Comparison of ENCODE assay signal across 28 mouse cellular contexts in genomic region chr2:157501324-157501723, GRCm38 (mm10). TPM values are rescaled to one million over a fixed set of nuclear protein-coding genes. Genes with fewer than 3 reads are reported as not detected.
DNase-seq lines count a peak whose midpoint lies in the region; ATAC-seq and TF ChIP-seq lines count a peak whose summit lies in the region.
"Had no signal": no experiment of that assay in that cellular context is flagged by ENCODE, and none has a peak within 500 bp of the region (broad histone marks: within the 10 kb centered on the region; RNA-seq: fewer than 3 reads in every experiment).

No protein-coding gene starts in this region.

- no peak overlapping the region for H3K4me3 ChIP-seq in small intestine, adult 2 months (ENCODE audit: low read depth, low read length)
- H3K4me3 ChIP-seq: embryonic facial prominence, embryonic 13.5 days; hindbrain, embryonic 12.5 days; intestine, embryonic 15.5 days; limb, embryonic 10.5 days; limb, embryonic 15.5 days; myocyte; neural tube, embryonic 12.5 days; stomach, embryonic 15.5 days had no signal

- peak; percentile 45 for DNase-seq in adrenal gland, adult 2 months
- no peak for DNase-seq in adrenal gland, postnatal 10 days
- peak; percentile 20 for DNase-seq in 3T3-L1 (ENCODE audit: low read depth, low spot score)
- DNase-seq in right cerebral cortex, postnatal 36 days (ENCODE audit: low spot score in 2 of 2): no peak
- no peak for DNase-seq in urinary bladder, postnatal 4 days (ENCODE audit: low spot score in 2 of 2)
- DNase-seq: adrenal gland, adult 8-10 months; cerebellum, adult 11-12 months; cerebellum, adult 9-11 months; forebrain, postnatal 0 days; gastrocnemius, postnatal 25 days; heart, adult 18-20 months; heart, postnatal 36 days; kidney, adult 2 months; kidney, postnatal 4 days; layer of hippocampus, postnatal 36 days; lung, postnatal 10 days; thymus, postnatal 14 days had no signal

- peaks cover 5% of the 10 kb centered on the region; the same call in 1 of the 2 replicates for H3K4me1 ChIP-seq in small intestine, adult 2 months (ENCODE audit: control insufficient read depth, insufficient read depth, insufficient read length, low read length)
- H3K4me1 ChIP-seq: intestine, embryonic 15.5 days had no signal

- H3K27me3 ChIP-seq in small intestine, adult 2 months (ENCODE audit: control insufficient read depth, insufficient read depth, low read length): no peaks in the 10 kb centered on the region
- H3K27me3 ChIP-seq: embryonic facial prominence, embryonic 13.5 days; intestine, embryonic 15.5 days; limb, embryonic 15.5 days; neural tube, embryonic 12.5 days; stomach, embryonic 15.5 days had no signal

- no peaks in the 10 kb centered on the region for H3K36me3 ChIP-seq in small intestine, adult 2 months (ENCODE audit: control insufficient read depth, insufficient read depth, low read length)
- H3K36me3 ChIP-seq: embryonic facial prominence, embryonic 13.5 days; hindbrain, embryonic 12.5 days; intestine, embryonic 15.5 days; limb, embryonic 10.5 days; limb, embryonic 15.5 days; neural tube, embryonic 12.5 days; stomach, embryonic 15.5 days had no signal

- ATAC-seq in common myeloid progenitor, adult 5-6 weeks (replicated peaks; ENCODE audit: low read depth, poor library complexity, severe bottlenecking): 0 out of 2 replicates have a peak, but pooled peaks have one; percentile 23
- ATAC-seq: forebrain, postnatal 0 days; hindbrain, postnatal 0 days; intestine, embryonic 15.5 days had no signal

- TF ChIP-seq POLR2A in small intestine, adult 2 months (IDR thresholded peaks at IDR 0.05; ENCODE audit: low read depth, low read length): no peak

- H3K27ac ChIP-seq in small intestine, adult 2 months (ENCODE audit: insufficient read depth, low read depth, low read length): peak overlapping the region; percentile 93
- H3K27ac ChIP-seq: embryonic facial prominence, embryonic 13.5 days; hindbrain, embryonic 12.5 days; hindbrain, postnatal 0 days; intestine, embryonic 15.5 days; limb, embryonic 15.5 days; neural tube, embryonic 12.5 days; stomach, embryonic 15.5 days had no signal

- 21% methylated on average over 4 of the region's 4 CpGs for WGBS in small intestine, adult 2 months

- no peak for TF ChIP-seq CTCF in small intestine, adult 2 months (IDR thresholded peaks at IDR 0.05; ENCODE audit: extremely low read depth, insufficient read length, insufficient replicate concordance, low read depth, low read length)

RNA-seq across cellular contexts. Expression of gene Nnat, which starts 58.6 kb away (rescaled TPM):
- total RNA-seq in adrenal gland, adult 2 months (2021): 10 to 100 TPM; 32.4 to 94.3 TPM
- 111 and 203 TPM in 2 replicates for polyA plus RNA-seq in adrenal gland, adult 2 months (2012; rRNA removed)
- total RNA-seq in adrenal gland, postnatal 10 days (2021): 100 to 1,000 TPM; 184 to 187 TPM
- 0.41 TPM in 1 of 2 replicates, not detected in the other for total RNA-seq in common myeloid progenitor, adult 5-6 weeks (2017)
- 5.2 and 9.5 TPM in 2 replicates for polyA plus RNA-seq in small intestine, adult 2 months (2012; rRNA removed)

Comparison
In these comparisons a context has a peak if more than half of its experiments do, and no peak if none do; other contexts are left out.
1. DNase-seq: peak in adrenal gland, adult 2 months (single experiment) and 3T3-L1 (single experiment); none in adrenal gland, postnatal 10 days (single experiment), right cerebral cortex, postnatal 36 days (0 of 2) and urinary bladder, postnatal 4 days (0 of 2).
2. RNA of gene Nnat, which starts 58.6 kb away (total RNA-seq): 184 to 187 TPM in adrenal gland, postnatal 10 days and 32.4 to 94.3 TPM in adrenal gland, adult 2 months; 0.41 TPM in common myeloid progenitor, adult 5-6 weeks; every median in the first group is over 10 times any median in the second.